In genomic region chr6:72350214-72350613, GRCm38 (mm10) we compare ENCODE assay signal across 26 mouse cellular contexts. TPM values are rescaled to one million over a fixed set of nuclear protein-coding genes. Genes with fewer than 3 reads are reported as not detected.
DNase-seq lines count a peak whose midpoint lies in the region; ATAC-seq and TF ChIP-seq lines count a peak whose summit lies in the region.
"Had no signal": no experiment of that assay in that cellular context is flagged by ENCODE, and none has a peak within 500 bp of the region (broad histone marks: within the 10 kb centered on the region; RNA-seq: fewer than 3 reads in every experiment).

No protein-coding gene starts in this region.

- H3K9ac ChIP-seq in intestine, postnatal 0 days (ENCODE audit: low read depth, low read length), result no peak overlapping the region
- no peak overlapping the region for H3K9ac ChIP-seq in intestine, embryonic 16.5 days (ENCODE audit: low read depth, low read length)
- no peak overlapping the region for H3K9ac ChIP-seq in liver, embryonic 15.5 days
- no peak overlapping the region for H3K9ac ChIP-seq in liver, embryonic 11.5 days (ENCODE audit: low read depth, low read length)
- H3K9ac ChIP-seq: embryonic facial prominence, embryonic 13.5 days; forebrain, embryonic 12.5 days; forebrain, embryonic 15.5 days; hindbrain, embryonic 12.5 days; hindbrain, embryonic 15.5 days had no signal

- no peak for ATAC-seq in intestine, postnatal 0 days
- ATAC-seq in intestine, embryonic 16.5 days, result no peak
- no peak for ATAC-seq in liver, embryonic 15.5 days (ENCODE audit: insufficient read depth)
- no peak for ATAC-seq in liver, embryonic 11.5 days (replicated peaks; ENCODE audit: low FRiP score)
- ATAC-seq: forebrain, embryonic 15.5 days had no signal

- H3K27ac ChIP-seq in intestine, postnatal 0 days (ENCODE audit: low read depth, low read length), result peak overlapping the region; percentile 28; the same call in 1 of the 2 replicates
- H3K27ac ChIP-seq in intestine, embryonic 16.5 days (ENCODE audit: low read length), result no peak overlapping the region
- 0 out of 2 replicates have a peak overlapping the region, but pooled peaks have one; percentile 14 for H3K27ac ChIP-seq in liver, embryonic 15.5 days (replicated peaks)
- no peak overlapping the region for H3K27ac ChIP-seq in liver, embryonic 11.5 days (ENCODE audit: low read depth, low read length)
- peak overlapping the region; percentile 63 for H3K27ac ChIP-seq in macrophage
- H3K27ac ChIP-seq: embryonic facial prominence, embryonic 10.5 days; embryonic facial prominence, embryonic 13.5 days; forebrain, embryonic 12.5 days; forebrain, embryonic 15.5 days; hindbrain, embryonic 12.5 days; hindbrain, embryonic 15.5 days had no signal

- peaks cover 3% of the 10 kb centered on the region; the same call in 1 of the 2 replicates for H3K4me1 ChIP-seq in intestine, postnatal 0 days (replicated peaks; ENCODE audit: control insufficient read depth, insufficient read depth, low read length)
- H3K4me1 ChIP-seq in intestine, embryonic 16.5 days (ENCODE audit: control insufficient read depth, insufficient read depth, low read length), result peaks cover 19% of the 10 kb centered on the region
- H3K4me1 ChIP-seq in liver, embryonic 15.5 days (replicated peaks), result peaks cover 80% of the 10 kb centered on the region
- peaks cover 43% of the 10 kb centered on the region for H3K4me1 ChIP-seq in liver, embryonic 11.5 days (replicated peaks; ENCODE audit: control insufficient read depth, insufficient read depth, low read length)

- TF ChIP-seq CTCF in intestine, postnatal 0 days (IDR thresholded peaks at IDR 0.05; ENCODE audit: low read depth), result no peak

- H3K4me3 ChIP-seq in intestine, postnatal 0 days (ENCODE audit: low read depth, low read length), result no peak overlapping the region
- no peak overlapping the region for H3K4me3 ChIP-seq in intestine, embryonic 16.5 days (ENCODE audit: low read length)
- no peak overlapping the region for H3K4me3 ChIP-seq in liver, embryonic 15.5 days (replicated peaks)
- no peak overlapping the region for H3K4me3 ChIP-seq in liver, embryonic 11.5 days (ENCODE audit: low read depth, low read length)
- H3K4me3 ChIP-seq in macrophage (ENCODE audit: inconsistent target), result no peak overlapping the region
- H3K4me3 ChIP-seq: embryonic facial prominence, embryonic 10.5 days; embryonic facial prominence, embryonic 13.5 days; erythroblast, embryonic 14.5 days; forebrain, embryonic 12.5 days; forebrain, embryonic 15.5 days; hindbrain, embryonic 12.5 days; hindbrain, embryonic 15.5 days had no signal

- H3K9me3 ChIP-seq in intestine, postnatal 0 days (ENCODE audit: control insufficient read depth), result no peaks in the 10 kb centered on the region
- H3K9me3 ChIP-seq in intestine, embryonic 16.5 days (ENCODE audit: control insufficient read depth, low read length), result no peaks in the 10 kb centered on the region
- no peaks in the 10 kb centered on the region for H3K9me3 ChIP-seq in liver, embryonic 15.5 days (replicated peaks)
- H3K9me3 ChIP-seq in liver, embryonic 11.5 days (ENCODE audit: control insufficient read depth, low read length), result no peaks in the 10 kb centered on the region
- H3K9me3 ChIP-seq: embryonic facial prominence, embryonic 10.5 days; embryonic facial prominence, embryonic 13.5 days; forebrain, embryonic 12.5 days; forebrain, embryonic 15.5 days; G1E; hindbrain, embryonic 12.5 days; hindbrain, embryonic 15.5 days had no signal

- H3K36me3 ChIP-seq in intestine, postnatal 0 days (ENCODE audit: control insufficient read depth, insufficient read depth), result peaks cover 22% of the 10 kb centered on the region
- H3K36me3 ChIP-seq in intestine, embryonic 16.5 days (ENCODE audit: control insufficient read depth, insufficient read depth, low read length), result peaks cover 8% of the 10 kb centered on the region; the same call in 1 of the 2 replicates
- peaks cover 32% of the 10 kb centered on the region for H3K36me3 ChIP-seq in liver, embryonic 15.5 days (replicated peaks)
- H3K36me3 ChIP-seq in liver, embryonic 11.5 days (ENCODE audit: control insufficient read depth, insufficient read depth, low read length), result peaks cover 8% of the 10 kb centered on the region
- peaks cover 8% of the 10 kb centered on the region; the same call in 1 of the 2 replicates for H3K36me3 ChIP-seq in macrophage (ENCODE audit: inconsistent target)

- no peaks in the 10 kb centered on the region for H3K27me3 ChIP-seq in intestine, postnatal 0 days (replicated peaks; ENCODE audit: control insufficient read depth, insufficient read depth, low read length)
- H3K27me3 ChIP-seq in intestine, embryonic 16.5 days (replicated peaks; ENCODE audit: control insufficient read depth, insufficient read depth, low read length), result no peaks in the 10 kb centered on the region
- H3K27me3 ChIP-seq in liver, embryonic 15.5 days, result peaks cover 22% of the 10 kb centered on the region
- 0 out of 2 replicates have a peak, but pooled peaks cover 11% of the 10 kb centered on the region for H3K27me3 ChIP-seq in liver, embryonic 11.5 days (replicated peaks; ENCODE audit: control insufficient read depth, insufficient read depth, low read length)
- H3K27me3 ChIP-seq: CH12.LX; embryonic facial prominence, embryonic 13.5 days; forebrain, embryonic 15.5 days; hindbrain, embryonic 12.5 days; hindbrain, embryonic 15.5 days had no signal

- DNase-seq in kidney, adult 9 months, result peak; percentile 67
- DNase-seq in kidney, postnatal 10 days, result no peak
- no peak for DNase-seq in liver, embryonic 11.5 days (ENCODE audit: low spot score)
- DNase-seq: adrenal gland, adult 2 months; adrenal gland, postnatal 14 days; B cell, adult 2 months; cerebellum, adult 11-12 months; cerebellum, adult 8-10 months; cerebellum, postnatal 10 days; cerebellum, postnatal 36 days; embryo, embryonic 11 days; gastrocnemius, postnatal 10 days had no signal

- peaks cover 43% of the 10 kb centered on the region for H3K79me2 ChIP-seq in macrophage (ENCODE audit: inconsistent target)

- 82% methylated on average over 2 of the region's 2 CpGs for WGBS in intestine, postnatal 0 days
- WGBS in intestine, embryonic 16.5 days, result 95% methylated on average over 2 of the region's 2 CpGs
- WGBS in liver, embryonic 15.5 days (ENCODE audit: insufficient replicate concordance), result 70% methylated on average over 2 of the region's 2 CpGs
- WGBS in liver, embryonic 11.5 days, result 84% methylated on average over 2 of the region's 2 CpGs
- 83% methylated on average over 2 of the region's 2 CpGs for WGBS in macrophage (ENCODE audit: missing documents)

- H3K4me2 ChIP-seq in intestine, postnatal 0 days (replicated peaks; ENCODE audit: low read depth), result no peak overlapping the region
- H3K4me2 ChIP-seq in intestine, embryonic 16.5 days (ENCODE audit: low read depth, low read length), result no peak overlapping the region
- no peak overlapping the region for H3K4me2 ChIP-seq in liver, embryonic 15.5 days
- H3K4me2 ChIP-seq in liver, embryonic 11.5 days, result no peak overlapping the region
- H3K4me2 ChIP-seq: embryonic facial prominence, embryonic 13.5 days; forebrain, embryonic 12.5 days; forebrain, embryonic 15.5 days; heart, embryonic 11.5 days; hindbrain, embryonic 12.5 days; hindbrain, embryonic 15.5 days had no signal

RNA-seq across cellular contexts. Expression of gene 0610030E20Rik, which starts 3.1 kb away (rescaled TPM):
- 16.0 and 20.0 TPM in 2 replicates for polyA plus RNA-seq in intestine, postnatal 0 days (2015; fragmentation: Nextera tagmentation; extraction: Ambion mirVana)
- 27.6 and 27.7 TPM in 2 replicates for polyA plus RNA-seq in intestine, embryonic 16.5 days (2015; fragmentation: Nextera tagmentation; extraction: Ambion mirVana)
- 11.6 and 14.5 TPM in 2 replicates for polyA plus RNA-seq in liver, embryonic 15.5 days (2015; fragmentation: Nextera tagmentation; extraction: Ambion mirVana)
- polyA plus RNA-seq in liver, embryonic 11.5 days (2014; fragmentation: Nextera tagmentation; extraction: Ambion mirVana), result 17.1 and 19.4 TPM in 2 replicates
- total RNA-seq in macrophage (2018; cell fraction: chromatin; rRNA removed), result 10 to 100 TPM; 21.5 to 99.1 (median 57.6) TPM
- 10 to 100 TPM; 12.0 to 36.4 (median 21.5) TPM for total RNA-seq in macrophage (2018; cell fraction: cytosol; rRNA removed)
- total RNA-seq in macrophage (2018; cell fraction: nucleus; rRNA removed), result 10 to 100 TPM; 27.2 to 97.8 (median 53.7) TPM
- 16.4 to 24.8 TPM (median 19.7 TPM) in 3 replicates for polyA plus RNA-seq in macrophage (2018)

RNA-seq across cellular contexts. Expression of gene Tmem150a, which starts 5.0 kb away (rescaled TPM):
- polyA plus RNA-seq in intestine, postnatal 0 days (2015; fragmentation: Nextera tagmentation; extraction: Ambion mirVana), result 12.4 and 14.2 TPM in 2 replicates
- polyA plus RNA-seq in intestine, embryonic 16.5 days (2015; fragmentation: Nextera tagmentation; extraction: Ambion mirVana), result 16.4 and 18.0 TPM in 2 replicates
- polyA plus RNA-seq in liver, embryonic 15.5 days (2015; fragmentation: Nextera tagmentation; extraction: Ambion mirVana), result 52.0 and 62.6 TPM in 2 replicates
- polyA plus RNA-seq in liver, embryonic 11.5 days (2014; fragmentation: Nextera tagmentation; extraction: Ambion mirVana), result 39.5 and 40.3 TPM in 2 replicates
- total RNA-seq in macrophage (2018; cell fraction: chromatin; rRNA removed), result 10 to 100 TPM in 17 of 26 experiments, 1 to 10 TPM in 9; 5.7 to 27.5 (median 12.9) TPM
- 10 to 100 TPM in 7 of 26 experiments, 1 to 10 TPM in 19; 2.2 to 11.9 (median 6.2) TPM for total RNA-seq in macrophage (2018; cell fraction: cytosol; rRNA removed)
- 10 to 100 TPM in 15 of 26 experiments, 1 to 10 TPM in 11; 3.5 to 31.2 (median 12.0) TPM for total RNA-seq in macrophage (2018; cell fraction: nucleus; rRNA removed)
- polyA plus RNA-seq in macrophage (2018), result 6.8 to 10.9 TPM (median 8.2 TPM) in 3 replicates

RNA-seq across cellular contexts. Expression of gene Usp39, which starts 5.2 kb away (rescaled TPM):
- 16.0 and 17.1 TPM in 2 replicates for polyA plus RNA-seq in intestine, postnatal 0 days (2015; fragmentation: Nextera tagmentation; extraction: Ambion mirVana)
- 30.0 and 33.0 TPM in 2 replicates for polyA plus RNA-seq in intestine, embryonic 16.5 days (2015; fragmentation: Nextera tagmentation; extraction: Ambion mirVana)
- polyA plus RNA-seq in liver, embryonic 15.5 days (2015; fragmentation: Nextera tagmentation; extraction: Ambion mirVana), result 37.3 and 38.7 TPM in 2 replicates
- polyA plus RNA-seq in liver, embryonic 11.5 days (2014; fragmentation: Nextera tagmentation; extraction: Ambion mirVana), result 91.6 and 100 TPM in 2 replicates
- total RNA-seq in macrophage (2018; cell fraction: chromatin; rRNA removed), result 10 to 100 TPM in 18 of 26 experiments, 1 to 10 TPM in 8; 3.2 to 23.3 (median 14.5) TPM
- 10 to 100 TPM; 15.1 to 33.7 (median 23.7) TPM for total RNA-seq in macrophage (2018; cell fraction: cytosol; rRNA removed)
- 10 to 100 TPM in 20 of 26 experiments, 1 to 10 TPM in 6; 5.6 to 25.1 (median 14.5) TPM for total RNA-seq in macrophage (2018; cell fraction: nucleus; rRNA removed)
- 22.3 to 31.3 TPM (median 30.3 TPM) in 3 replicates for polyA plus RNA-seq in macrophage (2018)

RNA-seq across cellular contexts. Expression of gene Rnf181, which starts 16.5 kb away (rescaled TPM):
- 122 and 132 TPM in 2 replicates for polyA plus RNA-seq in intestine, postnatal 0 days (2015; fragmentation: Nextera tagmentation; extraction: Ambion mirVana)
- polyA plus RNA-seq in intestine, embryonic 16.5 days (2015; fragmentation: Nextera tagmentation; extraction: Ambion mirVana), result 159 and 162 TPM in 2 replicates
- polyA plus RNA-seq in liver, embryonic 15.5 days (2015; fragmentation: Nextera tagmentation; extraction: Ambion mirVana), result 82.5 and 88.5 TPM in 2 replicates
- 106 and 112 TPM in 2 replicates for polyA plus RNA-seq in liver, embryonic 11.5 days (2014; fragmentation: Nextera tagmentation; extraction: Ambion mirVana)
- total RNA-seq in macrophage (2018; cell fraction: chromatin; rRNA removed), result 10 to 100 TPM; 35.6 to 81.0 (median 59.1) TPM
- 100 to 1,000 TPM in 12 of 26 experiments, 10 to 100 TPM in 14; 72.2 to 112 (median 99.2) TPM for total RNA-seq in macrophage (2018; cell fraction: cytosol; rRNA removed)
- total RNA-seq in macrophage (2018; cell fraction: nucleus; rRNA removed), result 100 to 1,000 TPM in 1 of 26 experiments, 10 to 100 TPM in 25; 46.7 to 111 (median 71.2) TPM
- polyA plus RNA-seq in macrophage (2018), result 78.5 to 103 TPM (median 89.0 TPM) in 3 replicates

RNA-seq across cellular contexts. Expression of gene Vamp5, which starts 30.1 kb away (rescaled TPM):
- 14.9 and 16.6 TPM in 2 replicates for polyA plus RNA-seq in intestine, postnatal 0 days (2015; fragmentation: Nextera tagmentation; extraction: Ambion mirVana)
- polyA plus RNA-seq in intestine, embryonic 16.5 days (2015; fragmentation: Nextera tagmentation; extraction: Ambion mirVana), result 17.3 and 17.8 TPM in 2 replicates
- polyA plus RNA-seq in liver, embryonic 15.5 days (2015; fragmentation: Nextera tagmentation; extraction: Ambion mirVana), result 66.2 and 67.1 TPM in 2 replicates
- polyA plus RNA-seq in liver, embryonic 11.5 days (2014; fragmentation: Nextera tagmentation; extraction: Ambion mirVana), result 164 and 181 TPM in 2 replicates
- 10 to 100 TPM in 3 of 26 experiments, 1 to 10 TPM in 18, under 1 TPM in 5; 0.29 to 16.4 (median 4.4) TPM for total RNA-seq in macrophage (2018; cell fraction: chromatin; rRNA removed)
- total RNA-seq in macrophage (2018; cell fraction: cytosol; rRNA removed), result 10 to 100 TPM in 16 of 26 experiments, 1 to 10 TPM in 10; 6.1 to 16.4 (median 11.1) TPM
- total RNA-seq in macrophage (2018; cell fraction: nucleus; rRNA removed), result 10 to 100 TPM in 2 of 26 experiments, 1 to 10 TPM in 23, under 1 TPM in 1; 0.91 to 10.4 (median 5.2) TPM
- polyA plus RNA-seq in macrophage (2018), result 4.9 to 8.1 TPM (median 6.9 TPM) in 3 replicates

Comparison
In these comparisons a context has a peak if more than half of its experiments do, and no peak if none do; other contexts are left out.
1. H3K27ac ChIP-seq: peak in intestine, postnatal 0 days (single experiment), liver, embryonic 15.5 days (single experiment) and macrophage (single experiment); none in intestine, embryonic 16.5 days (single experiment) and liver, embryonic 11.5 days (single experiment).